Mouse (Mus musculus): Measurements from ENCODE around the gene Cops6. TPM values are rescaled to one million over a fixed set of nuclear protein-coding genes. Genes with fewer than 3 reads are reported as not detected.

Cops6 gene
- total RNA-seq, 2 experiments from 2014 or later, result 151 to 155 TPM

- peak; percentile 87 for DNase-seq
Observed at GRCm38 (mm10) chr5:138186950-138187638, 26.2 kb downstream of the Cops6 start, which contains the start of the genes Taf6 and Cnpy4. Gene Taf6 (minus strand): TSS chr5:138187451. Gene Cnpy4 (plus strand): TSS chr5:138187485.

- peak; percentile 73 for DNase-seq
Observed at GRCm38 (mm10) chr5:138187661-138188306, 26.9 kb downstream of the Cops6 start.

GRCm38 (mm10) chr5:138193771-138194727 is 33.2 kb downstream of the Cops6 start, which contains the start of gene Mblac1:
Gene Mblac1 (plus strand): TSS chr5:138194314.
- DNase-seq, result peak; percentile 89

- peak; percentile 49 for DNase-seq
Observed at GRCm38 (mm10) chr5:138194755-138195345, 34.0 kb downstream of the Cops6 start.

- no peak for DNase-seq
Observed at GRCm38 (mm10) chr5:138195463-138195862, 34.6 kb downstream of the Cops6 start.

GRCm38 (mm10) chr5:138199576-138199975 is 38.7 kb downstream of the Cops6 start:
- DNase-seq, result peak; percentile 40

- no peak for DNase-seq
Observed at GRCm38 (mm10) chr5:138202086-138202485, 41.2 kb downstream of the Cops6 start.

- peak; percentile 44 for DNase-seq
Observed at GRCm38 (mm10) chr5:138207253-138207652, 46.4 kb downstream of the Cops6 start.

GRCm38 (mm10) chr5:138207873-138208272 is 47.0 kb downstream of the Cops6 start:
- DNase-seq, result no peak

Small RNAs within 50 kb of the gene (microRNA-seq; reads per million reads assigned to microRNA genes)
- gene Mir106b (2,074 reads per million, percentile 84 among the genes with 10 or more reads in this experiment), gene Mir25 (544 reads per million, percentile 67 among the genes with 10 or more reads in this experiment), gene Mir93 (6,671 reads per million, percentile 91 among the genes with 10 or more reads in this experiment)

Other genes starting within 250 kb of the Cops6 start
- 1 to 10 TPM; 3.0 to 8.2 TPM for gene Cyp3a13, start 239.5 kb upstream of the Cops6 start, total RNA-seq (2021)
- 1 to 10 TPM; 1.2 to 2.2 TPM for gene Gjc3, start 198.0 kb upstream of the Cops6 start, total RNA-seq (2021)
- gene Azgp1, start 179.6 kb upstream of the Cops6 start, total RNA-seq (2021), result 100 to 1,000 TPM in 1 of 2 experiments, 10 to 100 TPM in 1; 48.9 to 125 TPM
- not detected for gene Smok3a, start 139.8 kb upstream of the Cops6 start, total RNA-seq (2021)
- gene Smok3b, start 139.6 kb upstream of the Cops6 start, total RNA-seq (2021), result not detected
- not detected for gene Smok3c, start 107.9 kb upstream of the Cops6 start, total RNA-seq (2021)
- gene Zkscan1, start 76.0 kb upstream of the Cops6 start, total RNA-seq (2021), result 10 to 100 TPM; 29.2 to 33.8 TPM
- 10 to 100 TPM; 17.3 to 19.4 TPM for gene Zscan21, start 44.2 kb upstream of the Cops6 start, total RNA-seq (2021)
- gene Zfp113, start 5.3 kb upstream of the Cops6 start, total RNA-seq (2021), result 10 to 100 TPM; 10.6 to 14.3 TPM
- gene Ap4m1, start 10.9 kb downstream of the Cops6 start, total RNA-seq (2021), result 10 to 100 TPM; 19.7 to 31.9 TPM
- 10 to 100 TPM; 52.6 to 68.5 TPM for gene Mcm7, start 11.4 kb downstream of the Cops6 start, total RNA-seq (2021)
- 10 to 100 TPM; 30.4 to 33.3 TPM for gene Taf6, start 26.4 kb downstream of the Cops6 start, total RNA-seq (2021)
- 10 to 100 TPM; 19.1 to 20.1 TPM for gene Cnpy4, start 26.4 kb downstream of the Cops6 start, total RNA-seq (2021)
- gene Mblac1, start 33.2 kb downstream of the Cops6 start, total RNA-seq (2021), result 1 to 10 TPM; 8.1 to 9.4 TPM
- gene Nxpe5, start 64.8 kb downstream of the Cops6 start, total RNA-seq (2021), result under 1 TPM; 0.51 to 0.96 TPM
- gene Lamtor4, start 94.4 kb downstream of the Cops6 start, total RNA-seq (2021), result 10 to 100 TPM; 67.1 to 74.8 TPM
- gene BC037034, start 103.0 kb downstream of the Cops6 start, total RNA-seq (2021), result 10 to 100 TPM; 17.1 to 20.6 TPM
- under 1 TPM; 0.15 to 0.54 TPM for gene Gal3st4, start 111.8 kb downstream of the Cops6 start, total RNA-seq (2021)
- gene Gm43720, start 118.9 kb downstream of the Cops6 start, total RNA-seq (2021), result under 1 TPM in 1 of 2 experiments, not detected in 1; 0.03 TPM
- gene Gpc2, start 118.9 kb downstream of the Cops6 start, total RNA-seq (2021), result 1 to 10 TPM in 1 of 2 experiments, under 1 TPM in 1; 0.96 to 2.0 TPM
- under 1 TPM; 0.30 to 0.39 TPM for gene Stag3, start 119.2 kb downstream of the Cops6 start, total RNA-seq (2021)
- gene Pvrig, start 180.9 kb downstream of the Cops6 start, total RNA-seq (2021), result under 1 TPM in 1 of 2 experiments, not detected in 1; 0.42 TPM

Measured in adrenal gland, postnatal 10 days (tissue).